Mouse (Mus musculus) testis, adult 2 months (tissue): ENCODE measurements around the gene Nadk2.

Source experiments
- CTCF ChIP-seq: fragments of 200-500 bp; IDR thresholded peaks from 2 replicates; pipeline ENCODE4 v1.5.1; 2012; ENCODE audit warnings: low read depth, mild to moderate bottlenecking, inconsistent platforms, low read length, moderate library complexity; ENCODE audit not compliant: control insufficient read depth, insufficient read depth, insufficient replicate concordance
- POLR2A ChIP-seq: fragments of 200-500 bp; IDR thresholded peaks from 2 replicates; pipeline ENCODE4 v1.6.1; 2012; ENCODE audit warnings: low read depth, mild to moderate bottlenecking, inconsistent platforms, low read length, moderate library complexity; ENCODE audit not compliant: control insufficient read depth

- no peak for TF ChIP-seq CTCF
- TF ChIP-seq POLR2A: no peak
These were observed 11.2 kb upstream of the Nadk2 start for GRCm38 (mm10) chr15:9059856-9060255.
